9 mouse cellular contexts compared by ENCODE assay signal in genomic region chr4:128884711-128885095, GRCm38 (mm10). TPM values are rescaled to one million over a fixed set of nuclear protein-coding genes. Genes with fewer than 3 reads are reported as not detected.
DNase-seq lines count a peak whose midpoint lies in the region; ATAC-seq lines count a peak whose summit lies in the region.
"Had no signal": no experiment of that assay in that cellular context is flagged by ENCODE, and none has a peak within 500 bp of the region (broad histone marks: within the 10 kb centered on the region; RNA-seq: fewer than 3 reads in every experiment).

No protein-coding gene starts in this region.

- H3K27me3 ChIP-seq in heart, embryonic 14.5 days (ENCODE audit: control insufficient read depth, insufficient read depth, low read length) = no peaks in the 10 kb centered on the region; the same call in 1 of the 2 replicates
- H3K27me3 ChIP-seq in embryonic facial prominence, embryonic 10.5 days (replicated peaks; ENCODE audit: low read depth, poor library complexity, severe bottlenecking) = peaks cover 31% of the 10 kb centered on the region
- no peaks in the 10 kb centered on the region for H3K27me3 ChIP-seq in hindbrain, embryonic 16.5 days (replicated peaks; ENCODE audit: control insufficient read depth, insufficient read depth, low read length)
- no peaks in the 10 kb centered on the region for H3K27me3 ChIP-seq in midbrain, embryonic 14.5 days (ENCODE audit: control insufficient read depth, insufficient read depth, low read length)

- peak overlapping the region; percentile 88 for H3K4me2 ChIP-seq in heart, embryonic 14.5 days (ENCODE audit: low read length)
- H3K4me2 ChIP-seq in hindbrain, embryonic 16.5 days (ENCODE audit: low read length) = peak overlapping the region; percentile 93
- H3K4me2 ChIP-seq in midbrain, embryonic 14.5 days (ENCODE audit: low read length) = peak overlapping the region; percentile 95

- no peak for ATAC-seq in heart, embryonic 14.5 days (ENCODE audit: insufficient number of reproducible peaks, insufficient read depth, low FRiP score, low read depth)
- ATAC-seq in hindbrain, embryonic 16.5 days = 0 out of 2 replicates have a peak, but pooled peaks have one; percentile 10
- peak; percentile 28; the same call in 1 of the 2 replicates for ATAC-seq in midbrain, embryonic 14.5 days (ENCODE audit: low FRiP score, low TSS enrichment)
- no peak for ATAC-seq in monocyte, adult 5-6 weeks (replicated peaks; ENCODE audit: insufficient number of reproducible peaks, low FRiP score, low TSS enrichment, poor library complexity, severe bottlenecking)

- H3K9me3 ChIP-seq in heart, embryonic 14.5 days (ENCODE audit: control insufficient read depth, low read length) = peaks cover 4% of the 10 kb centered on the region
- H3K9me3 ChIP-seq in embryonic facial prominence, embryonic 10.5 days = peaks cover 5% of the 10 kb centered on the region; the same call in 1 of the 2 replicates
- no peaks in the 10 kb centered on the region for H3K9me3 ChIP-seq in hindbrain, embryonic 16.5 days (ENCODE audit: control insufficient read depth, low read length)
- no peaks in the 10 kb centered on the region for H3K9me3 ChIP-seq in midbrain, embryonic 14.5 days (ENCODE audit: control insufficient read depth, low read length)

- DNase-seq in heart, postnatal 4 days = no peak
- no peak for DNase-seq in embryonic facial prominence, embryonic 10.5 days (ENCODE audit: low spot score)
- DNase-seq in midbrain, embryonic 14.5 days = no peak
- DNase-seq in right cerebral cortex, postnatal 10 days (ENCODE audit: low spot score in 2 of 2) = no peak
- no peak for DNase-seq in gastrocnemius, postnatal 14 days

- WGBS in heart, embryonic 14.5 days = 59% methylated on average over 5 of the region's 5 CpGs
- WGBS in embryonic facial prominence, embryonic 10.5 days = 51% methylated on average over 5 of the region's 5 CpGs
- WGBS in hindbrain, embryonic 16.5 days = 47% methylated on average over 5 of the region's 5 CpGs
- 54% methylated on average over 5 of the region's 5 CpGs for WGBS in midbrain, embryonic 14.5 days

- intact Hi-C loops in gastrocnemius, postnatal 14 days (cut with DNase I; ENCODE audit: low total_unique reads) = no loop called here

- H3K27ac ChIP-seq in heart, embryonic 14.5 days (replicated peaks in 1 of 2; ENCODE audit: control insufficient read depth in 1 of 2, insufficient read depth in 1 of 2, low read depth in 2 of 2, low read length in 2 of 2) = no peak overlapping the region
- H3K27ac ChIP-seq in embryonic facial prominence, embryonic 10.5 days (replicated peaks) = peak overlapping the region; percentile 83; the same call in 1 of the 2 replicates
- peak overlapping the region; percentile 85; the same call in 1 of the 2 replicates for H3K27ac ChIP-seq in hindbrain, embryonic 16.5 days (ENCODE audit: low read depth, low read length)
- peak overlapping the region; percentile 83 for H3K27ac ChIP-seq in midbrain, embryonic 14.5 days (replicated peaks; ENCODE audit: low read depth, low read length)
- H3K27ac ChIP-seq: macrophage had no signal

- H3K4me3 ChIP-seq in heart, embryonic 14.5 days (ENCODE audit: control insufficient read depth in 1 of 2, insufficient read depth in 1 of 2, low read depth in 1 of 2, low read length in 2 of 2) = peak overlapping the region; percentile 60 to 83; a peak in 3 of 4 replicates
- H3K4me3 ChIP-seq in embryonic facial prominence, embryonic 10.5 days = peak overlapping the region; percentile 88
- H3K4me3 ChIP-seq in hindbrain, embryonic 16.5 days (ENCODE audit: low read length) = peak overlapping the region; percentile 87
- H3K4me3 ChIP-seq in midbrain, embryonic 14.5 days (replicated peaks; ENCODE audit: low read depth, low read length) = peak overlapping the region; percentile 77

- H3K36me3 ChIP-seq in heart, embryonic 14.5 days (ENCODE audit: control insufficient read depth, insufficient read depth, low read length) = no peaks in the 10 kb centered on the region; the same call in 1 of the 2 replicates
- peaks cover 30% of the 10 kb centered on the region for H3K36me3 ChIP-seq in embryonic facial prominence, embryonic 10.5 days (replicated peaks)
- H3K36me3 ChIP-seq in hindbrain, embryonic 16.5 days (ENCODE audit: control insufficient read depth, insufficient read depth, low read length) = peaks cover 4% of the 10 kb centered on the region; the same call in 1 of the 2 replicates
- 0 out of 2 replicates have a peak, but pooled peaks cover 2% of the 10 kb centered on the region for H3K36me3 ChIP-seq in midbrain, embryonic 14.5 days (ENCODE audit: control insufficient read depth, insufficient read depth, low read length)

- H3K4me1 ChIP-seq in heart, embryonic 14.5 days (ENCODE audit: control insufficient read depth in 2 of 2, insufficient read depth in 2 of 2, low read length in 2 of 2) = peaks cover 5 to 7% of the 10 kb centered on the region in 2 experiments; a peak in 3 of 4 replicates
- H3K4me1 ChIP-seq in embryonic facial prominence, embryonic 10.5 days = peaks cover 67% of the 10 kb centered on the region
- peaks cover 37% of the 10 kb centered on the region for H3K4me1 ChIP-seq in hindbrain, embryonic 16.5 days (ENCODE audit: control insufficient read depth, insufficient read depth, low read depth, low read length)
- H3K4me1 ChIP-seq in midbrain, embryonic 14.5 days (ENCODE audit: control insufficient read depth, insufficient read depth, low read length) = peaks cover 38% of the 10 kb centered on the region

- H3K9ac ChIP-seq in heart, embryonic 14.5 days (ENCODE audit: low read length) = no peak overlapping the region; the same call in 1 of the 2 replicates
- H3K9ac ChIP-seq in hindbrain, embryonic 16.5 days (ENCODE audit: low read depth, low read length) = peak overlapping the region; percentile 89
- H3K9ac ChIP-seq in midbrain, embryonic 14.5 days (replicated peaks; ENCODE audit: low read length) = peak overlapping the region; percentile 85

RNA-seq across cellular contexts. Expression of gene Trim62, which starts 1.3 kb away (rescaled TPM):
- polyA plus RNA-seq in heart, embryonic 14.5 days (2014; fragmentation: Nextera tagmentation; extraction: Ambion mirVana) = 3.5 and 3.6 TPM in 2 replicates
- total RNA-seq in heart, postnatal 4 days (2021) = 1 to 10 TPM; 3.2 to 3.7 TPM
- 10.6 and 11.9 TPM in 2 replicates for polyA plus RNA-seq in embryonic facial prominence, embryonic 10.5 days (2016; fragmentation: Nextera tagmentation; extraction: Ambion mirVana)
- polyA plus RNA-seq in hindbrain, embryonic 16.5 days (2015; fragmentation: Nextera tagmentation; extraction: Ambion mirVana) = 23.8 and 25.1 TPM in 2 replicates
- polyA plus RNA-seq in midbrain, embryonic 14.5 days (2014; fragmentation: Nextera tagmentation; extraction: Ambion mirVana) = 22.4 and 27.3 TPM in 2 replicates
- total RNA-seq in monocyte, adult 5-6 weeks (2017) = 0.75 to 3.5 TPM (median 0.95 TPM) in 3 replicates
- 1 to 10 TPM; 1.1 to 1.4 TPM for total RNA-seq in gastrocnemius, postnatal 14 days (2021)

Comparison
In these comparisons a context has a peak if more than half of its experiments do, and no peak if none do; other contexts are left out.
1. ATAC-seq: peak in hindbrain, embryonic 16.5 days (single experiment) and midbrain, embryonic 14.5 days (single experiment); none in heart, embryonic 14.5 days (single experiment) and monocyte, adult 5-6 weeks (single experiment).
2. H3K27ac ChIP-seq: peak in embryonic facial prominence, embryonic 10.5 days (single experiment), hindbrain, embryonic 16.5 days (single experiment) and midbrain, embryonic 14.5 days (single experiment); none in heart, embryonic 14.5 days (0 of 2).
3. Peak in every context shown above with its lines, with median percentiles within 50 percentile points of each other: H3K4me2 ChIP-seq and H3K4me3 ChIP-seq.